Mouse (Mus musculus): ENCODE results near the gene Gm3591.
"Not testable (repeated sequence)": the region's sequence is repeated elsewhere in the genome, so short reads cannot be mapped to it uniquely, and the experiment has no call there.

GRCm38 (mm10) chr14:6390219-6390618 lies 22.1 kb downstream of the Gm3591 start, which contains the start of gene Gm16440:
- TF ChIP-seq CTCF, EP300 (IDR thresholded peaks at IDR 0.05; ENCODE audit: low read depth): not testable (repeated sequence)
